Mouse (Mus musculus): Measurements from ENCODE around the gene Fermt3.

Fermt3 gene

GRCm38 (mm10) chr19:7019191-7019590 lies at the start of gene Fermt3:
TSS of gene Fermt3 (minus strand) at chr19:7019469.
- in situ Hi-C loops (cut with MboI; ENCODE audit: low pct_unique_long_range_greater_than_20kb in 1 of 2, low sequenced_read_pairs in 2 of 2, unreplicated experiment in 1 of 2): no loop called here

GRCm38 (mm10) chr19:7068136-7068535 lies 48.9 kb upstream of the Fermt3 start:
- in situ Hi-C loops (cut with MboI; ENCODE audit: low pct_unique_long_range_greater_than_20kb in 1 of 2, low sequenced_read_pairs in 2 of 2, unreplicated experiment in 1 of 2): loop anchor here (10.0 to 25.0 kb wide), 2 partner anchors 277 to 344 kb away; partner anchors contain the start of genes 2700081O15Rik (in 1 of the 2) and Mark2 (in 1 of the 2)

DNA sequence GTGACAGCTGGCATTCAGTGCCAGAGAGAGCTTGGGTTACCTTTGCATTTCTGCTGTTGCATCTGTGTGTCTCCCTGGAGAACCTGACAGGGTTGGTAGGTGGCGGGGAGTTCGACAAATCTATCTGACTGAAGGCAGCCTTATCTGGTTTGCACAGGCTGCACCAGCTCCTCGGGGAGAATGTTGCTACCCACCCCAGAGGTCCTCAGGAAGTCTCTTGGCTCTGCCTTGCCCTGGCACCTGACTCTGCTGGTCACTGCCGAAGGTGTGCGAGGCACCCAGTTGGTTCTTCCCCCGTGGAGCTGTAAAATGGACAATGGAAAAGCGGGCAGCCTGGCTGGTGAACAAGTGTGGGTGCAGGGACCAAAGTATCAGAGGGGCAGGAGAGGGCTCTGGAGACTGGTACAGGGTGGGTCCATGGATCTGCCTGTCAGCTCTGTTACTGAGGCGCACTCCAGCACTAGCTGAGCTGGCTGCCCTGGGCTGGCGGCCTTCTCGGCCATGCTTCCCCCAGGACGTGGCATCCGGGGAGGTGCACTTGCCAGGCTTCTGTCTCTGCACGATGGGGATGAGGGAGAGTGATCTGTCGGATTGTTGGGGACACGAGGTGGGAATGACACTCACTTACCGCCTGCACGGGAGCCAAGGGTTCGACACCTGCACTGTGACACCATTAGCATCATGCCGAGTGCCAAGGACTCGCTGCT lies 48.2 kb upstream of the Fermt3 start:
- in situ Hi-C loops (cut with MboI; ENCODE audit: low pct_unique_long_range_greater_than_20kb in 1 of 2, low sequenced_read_pairs in 2 of 2, unreplicated experiment in 1 of 2): loop anchor here (10.0 to 25.0 kb wide), 2 partner anchors 277 to 345 kb away; partner anchors contain the start of genes 2700081O15Rik (in 1 of the 2) and Mark2 (in 1 of the 2)

- in situ Hi-C loops (cut with MboI; ENCODE audit: low pct_unique_long_range_greater_than_20kb in 1 of 2, low sequenced_read_pairs in 2 of 2, unreplicated experiment in 1 of 2): loop anchor here (10.0 to 25.0 kb wide), 2 partner anchors 278 to 345 kb away; partner anchors contain the start of genes 2700081O15Rik (in 1 of the 2) and Mark2 (in 1 of the 2)
Measured at GRCm38 (mm10) chr19:7066828-7067342, 47.6 kb upstream of the Fermt3 start.

DNA sequence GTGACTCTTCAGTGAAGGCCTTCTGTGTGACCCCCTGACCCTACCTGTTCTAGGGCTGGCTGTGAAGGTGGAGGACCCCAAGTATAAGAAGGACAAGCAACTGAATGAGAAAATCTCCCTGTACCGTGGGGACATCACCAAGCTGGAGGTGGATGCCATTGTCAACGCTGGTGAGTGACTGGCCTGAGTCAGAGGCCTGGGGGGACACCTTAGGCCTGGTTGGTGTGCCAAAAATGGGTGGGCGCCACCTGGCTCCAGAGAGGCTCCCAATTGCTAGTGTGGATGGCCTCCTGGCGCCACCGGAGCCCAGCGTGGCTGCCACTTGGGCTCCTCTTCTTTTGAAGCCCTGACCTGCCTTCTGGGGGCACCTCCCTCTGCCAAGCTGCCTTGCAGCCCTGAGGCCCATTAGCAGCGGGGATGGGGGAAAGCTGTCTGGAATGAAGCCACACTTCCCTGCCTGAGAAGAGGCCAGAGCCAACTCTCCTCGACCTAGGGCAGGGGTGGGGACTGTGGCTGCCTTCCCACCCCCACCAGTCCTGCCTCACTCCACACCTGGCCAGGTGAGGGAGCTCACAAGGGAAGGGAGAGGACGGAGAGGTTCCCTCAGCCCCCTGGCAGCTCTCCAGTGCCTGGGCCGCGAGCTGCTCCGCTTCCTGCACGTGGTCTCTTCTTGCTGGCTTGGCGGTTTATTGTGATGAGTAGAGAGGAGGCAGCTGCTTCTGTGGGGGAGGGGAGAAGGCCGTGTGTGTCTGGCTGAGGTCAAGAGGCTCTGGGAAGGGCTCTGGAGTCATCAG lies 47.0 kb upstream of the Fermt3 start:
- in situ Hi-C loops (cut with MboI; ENCODE audit: low pct_unique_long_range_greater_than_20kb in 1 of 2, low sequenced_read_pairs in 2 of 2, unreplicated experiment in 1 of 2): loop anchor here (10.0 to 25.0 kb wide), 2 partner anchors 279 to 346 kb away; partner anchors contain the start of genes 2700081O15Rik (in 1 of the 2) and Mark2 (in 1 of the 2)

DNA sequence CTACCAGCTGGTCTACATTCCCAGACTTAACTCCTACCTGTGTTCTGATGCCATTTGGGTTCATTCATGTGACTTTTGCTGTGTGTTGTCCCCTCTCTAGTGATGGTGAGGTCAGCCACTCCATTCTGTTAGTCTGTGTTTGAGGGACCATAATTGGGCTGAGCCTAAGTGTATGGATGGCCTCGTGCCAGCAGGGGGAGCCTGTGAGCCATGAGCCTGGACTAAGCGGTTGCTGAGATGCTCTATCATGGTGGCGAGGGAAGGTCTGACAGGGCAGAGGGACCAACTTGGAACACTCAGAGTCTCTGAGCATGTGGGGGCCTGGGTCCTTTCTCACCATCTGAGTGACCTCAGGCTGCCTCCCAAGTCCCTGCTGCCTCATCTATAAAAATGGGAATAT lies 45.3 kb upstream of the Fermt3 start:
- in situ Hi-C loops (cut with MboI; ENCODE audit: low pct_unique_long_range_greater_than_20kb in 1 of 2, low sequenced_read_pairs in 2 of 2, unreplicated experiment in 1 of 2): loop anchor here (5.0 to 25.0 kb wide), 3 partner anchors 128 to 348 kb away; partner anchors contain the start of genes 2700081O15Rik (in 1 of the 2) and Mark2 (in 1 of the 2)

- in situ Hi-C loops (cut with MboI; ENCODE audit: low pct_unique_long_range_greater_than_20kb in 1 of 2, low sequenced_read_pairs in 2 of 2, unreplicated experiment in 1 of 2): loop anchor here (5.0 to 25.0 kb wide), 3 partner anchors 129 to 349 kb away; partner anchors contain the start of genes 2700081O15Rik (in 1 of the 2) and Mark2 (in 1 of the 2)
Measured at GRCm38 (mm10) chr19:7062916-7063315, 43.6 kb upstream of the Fermt3 start.

DNA sequence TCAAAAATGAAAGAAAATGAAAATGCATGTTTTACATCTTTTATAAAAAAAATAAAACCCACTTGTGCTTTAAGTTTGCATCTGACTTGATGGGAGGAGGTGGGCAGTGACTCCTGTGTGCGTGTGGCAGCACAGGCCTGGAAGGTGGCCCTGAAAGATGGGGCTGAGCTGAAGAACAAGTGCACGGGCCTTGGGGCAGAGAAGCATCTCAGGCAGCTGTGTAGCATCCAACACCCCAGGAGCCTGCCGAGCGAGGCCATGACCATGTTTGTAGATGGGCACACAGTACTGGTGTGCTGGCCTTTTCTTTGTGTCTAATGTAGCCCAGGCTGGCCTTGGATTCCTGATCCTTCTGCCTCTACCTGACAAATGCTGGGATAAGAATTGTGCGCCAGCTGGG lies 42.8 kb upstream of the Fermt3 start:
- in situ Hi-C loops (cut with MboI; ENCODE audit: low pct_unique_long_range_greater_than_20kb in 1 of 2, low sequenced_read_pairs in 2 of 2, unreplicated experiment in 1 of 2): loop anchor here (5.0 to 25.0 kb wide), 3 partner anchors 130 to 350 kb away; partner anchors contain the start of genes 2700081O15Rik (in 1 of the 2) and Mark2 (in 1 of the 2)

GRCm38 (mm10) chr19:7058541-7058940 lies 39.3 kb upstream of the Fermt3 start:
- in situ Hi-C loops (cut with MboI; ENCODE audit: low pct_unique_long_range_greater_than_20kb in 1 of 2, low sequenced_read_pairs in 2 of 2, unreplicated experiment in 1 of 2): loop anchor here (5.0 to 25.0 kb wide), 2 partner anchors 139 to 354 kb away; partner anchors contain the start of gene 2700081O15Rik (in 1 of the 2)

GRCm38 (mm10) chr19:7057722-7058207 lies 38.5 kb upstream of the Fermt3 start:
- in situ Hi-C loops (cut with MboI; ENCODE audit: low pct_unique_long_range_greater_than_20kb in 1 of 2, low sequenced_read_pairs in 2 of 2, unreplicated experiment in 1 of 2): loop anchor here (5.0 to 25.0 kb wide), 2 partner anchors 140 to 355 kb away; partner anchors contain the start of gene 2700081O15Rik (in 1 of the 2)

- in situ Hi-C loops (cut with MboI; ENCODE audit: low pct_unique_long_range_greater_than_20kb in 1 of 2, low sequenced_read_pairs in 2 of 2, unreplicated experiment in 1 of 2): loop anchor here (5.0 to 25.0 kb wide), 2 partner anchors 140 to 355 kb away; partner anchors contain the start of gene 2700081O15Rik (in 1 of the 2)
Measured at GRCm38 (mm10) chr19:7057126-7057721, 38.0 kb upstream of the Fermt3 start.

- in situ Hi-C loops (cut with MboI; ENCODE audit: low pct_unique_long_range_greater_than_20kb in 1 of 2, low sequenced_read_pairs in 2 of 2, unreplicated experiment in 1 of 2): loop anchor here (5.0 to 25.0 kb wide), 2 partner anchors 141 to 356 kb away; partner anchors contain the start of gene 2700081O15Rik (in 1 of the 2)
Measured at GRCm38 (mm10) chr19:7056248-7057087, 37.2 kb upstream of the Fermt3 start, which contains the start of gene Macrod1. TSS of gene Macrod1 (plus strand) at chr19:7056810.

GRCm38 (mm10) chr19:7055173-7055572 lies 35.9 kb upstream of the Fermt3 start:
- in situ Hi-C loops (cut with MboI; ENCODE audit: low pct_unique_long_range_greater_than_20kb in 1 of 2, low sequenced_read_pairs in 2 of 2, unreplicated experiment in 1 of 2): loop anchor here (5.0 to 25.0 kb wide), 2 partner anchors 142 to 357 kb away; partner anchors contain the start of gene 2700081O15Rik (in 1 of the 2)

DNA sequence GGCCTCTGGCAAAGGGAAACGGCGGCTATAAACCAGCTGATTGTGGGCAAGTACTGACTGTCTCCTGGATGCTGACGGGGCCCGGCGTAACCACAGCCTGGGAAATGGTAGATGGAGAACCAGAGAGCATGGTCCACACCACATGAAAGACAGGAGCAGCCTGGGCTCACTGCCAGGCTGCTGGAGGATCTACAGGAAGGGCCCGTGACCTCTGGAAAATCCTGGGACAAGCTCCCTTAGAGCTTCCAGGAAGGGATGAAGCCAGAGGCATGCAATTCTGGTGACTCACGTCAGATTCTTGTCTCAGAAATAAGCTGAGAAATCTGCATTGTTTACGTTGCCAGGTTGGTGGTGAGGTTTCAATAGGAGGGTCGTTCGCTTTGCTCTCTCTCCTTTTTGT lies 35.5 kb upstream of the Fermt3 start:
- in situ Hi-C loops (cut with MboI; ENCODE audit: low pct_unique_long_range_greater_than_20kb in 1 of 2, low sequenced_read_pairs in 2 of 2, unreplicated experiment in 1 of 2): loop anchor here (5.0 to 25.0 kb wide), 2 partner anchors 143 to 358 kb away; partner anchors contain the start of gene 2700081O15Rik (in 1 of the 2)

DNA sequence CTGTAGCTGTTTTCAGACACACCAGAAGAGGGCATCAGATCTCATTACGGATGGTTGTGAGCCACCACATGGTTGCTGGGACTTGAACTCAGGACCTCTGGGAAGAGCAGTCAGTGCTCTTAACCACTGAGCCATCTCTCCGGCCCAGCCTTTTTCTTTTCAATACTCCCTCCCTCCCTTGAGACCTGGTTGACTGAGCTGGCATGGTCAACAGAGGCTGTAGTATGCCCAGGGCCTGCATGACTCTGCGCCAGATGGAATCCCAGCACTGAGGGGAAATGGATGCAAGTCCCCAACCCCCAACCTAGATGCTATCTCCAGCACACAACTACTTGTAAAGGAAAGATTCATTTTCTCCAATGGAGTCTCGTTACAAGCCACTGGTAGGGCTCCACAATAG lies 34.1 kb upstream of the Fermt3 start:
- in situ Hi-C loops (cut with MboI; ENCODE audit: low pct_unique_long_range_greater_than_20kb in 1 of 2, low sequenced_read_pairs in 2 of 2, unreplicated experiment in 1 of 2): loop anchor here in 1 of 2 experiments (25.0 kb wide), 1 partner anchor 359 kb away; the partner anchor contains the start of gene 2700081O15Rik

DNA sequence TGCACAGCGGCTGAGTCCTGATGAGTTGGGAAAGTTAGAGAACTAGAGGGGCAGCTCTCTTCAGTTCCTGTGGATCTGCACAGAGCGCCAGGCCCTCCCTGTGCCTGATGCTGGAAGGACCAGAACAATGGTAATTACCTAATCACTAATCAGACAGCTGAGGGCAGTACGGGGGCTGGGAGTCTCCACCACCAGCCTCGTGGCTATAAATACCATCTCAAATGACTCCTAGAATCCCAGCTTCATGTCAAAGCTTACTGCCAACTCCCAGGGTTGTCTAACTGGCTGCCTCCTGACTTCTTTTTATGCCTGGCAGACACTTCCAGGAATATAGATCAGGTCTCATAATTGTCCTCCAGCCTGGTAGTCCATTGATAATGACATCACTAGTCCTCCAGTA lies 25.4 kb upstream of the Fermt3 start:
- in situ Hi-C loops (cut with MboI; ENCODE audit: low pct_unique_long_range_greater_than_20kb in 1 of 2, low sequenced_read_pairs in 2 of 2, unreplicated experiment in 1 of 2): no loop called here
